Mouse (Mus musculus) forebrain, embryonic 16.5 days (tissue): ENCODE measurements around the gene Kremen1. TPM values are rescaled to one million over a fixed set of nuclear protein-coding genes. Genes with fewer than 3 reads are reported as not detected.

Experiments used
- ATAC-seq: fragments of 200-750 bp; cut with Nextera tagmentation; 2 replicates; pipeline ENCODE4 v1.8.0; 2017; ENCODE audit warnings: mild to moderate bottlenecking, moderate library complexity
- H3K27ac ChIP-seq: fragments of 300-500 bp; sonication (generic); 2 replicates; pipeline ENCODE4 v1.5.1; 2014; ENCODE audit warnings: low read length, control low read depth
- H3K27me3 ChIP-seq: fragments of 300-500 bp; sonication (generic); replicated peaks from 2 replicates; pipeline ENCODE4 v1.6.1; 2014; ENCODE audit warnings: low read length; ENCODE audit not compliant: control insufficient read depth, insufficient read depth
- H3K36me3 ChIP-seq: fragments of 300-500 bp; sonication (generic); 2 replicates; pipeline ENCODE4 v1.6.1; 2014; ENCODE audit not compliant: control insufficient read depth, insufficient read depth
- H3K4me1 ChIP-seq: fragments of 300-500 bp; sonication (generic); replicated peaks from 2 replicates; pipeline ENCODE4 v1.6.1; 2014; ENCODE audit warnings: low read length; ENCODE audit not compliant: control insufficient read depth, insufficient read depth
- H3K4me2 ChIP-seq: fragments of 300-500 bp; sonication (generic); 2 replicates; pipeline ENCODE4 v1.6.1; 2014; ENCODE audit warnings: mild to moderate bottlenecking, low read length, control low read depth
- H3K4me3 ChIP-seq: fragments of 300-500 bp; sonication (generic); replicated peaks from 2 replicates; pipeline ENCODE4 v1.5.1; 2014; ENCODE audit warnings: mild to moderate bottlenecking, low read length, control low read depth
- H3K9ac ChIP-seq: fragments of 300-500 bp; sonication (generic); replicated peaks from 2 replicates; pipeline ENCODE4 v1.6.1; 2014; ENCODE audit warnings: low read depth, low read length, control low read depth
- H3K9me3 ChIP-seq: fragments of 300-500 bp; sonication (generic); 2 replicates; pipeline ENCODE4 v1.6.1; 2016; ENCODE audit warnings: low read length; ENCODE audit not compliant: control insufficient read depth
- WGBS: fragments of 180-500 bp; shearing (Covaris S2); extraction: QIAGEN DNeasy Blood & Tissue Kit; methylation state at CpG from one replicate; pipeline ENCODE4 v1.1.7; 2014; 5-methylcytosine and 5-hydroxymethylcytosine counted together
- polyA plus RNA-seq: library from polyadenylated mRNA; unstranded; fragments of >200 nt; fragmentation: Nextera tagmentation; extraction: Ambion mirVana; gene quantifications from 2 replicates; pipeline ENCODE4 v1.2.1, GENCODE M21; 2015

Gene Kremen1
- polyA plus RNA-seq, 1 experiment from 2014 or later = 4.7 TPM

DNA sequence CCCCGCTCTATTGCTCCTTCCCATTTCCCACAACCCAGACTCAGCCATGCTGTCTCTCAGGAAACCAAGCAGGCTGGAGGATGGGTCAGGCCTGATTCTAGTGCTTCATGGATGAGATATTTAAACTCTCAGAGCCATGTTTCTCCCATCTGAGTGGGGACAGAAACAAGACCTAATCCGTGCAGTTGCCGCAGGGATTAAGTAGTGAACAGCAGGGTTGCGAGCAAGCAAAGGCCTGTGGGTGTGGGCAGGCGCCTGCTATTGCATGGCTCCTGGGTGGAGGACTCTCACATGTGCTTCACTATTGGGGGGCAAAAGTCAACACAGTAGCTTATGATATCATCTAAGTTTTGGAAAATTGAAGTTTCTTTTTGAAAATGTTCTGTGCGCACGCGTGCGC lies 76.5 kb downstream of the Kremen1 start:
- WGBS = 79% methylated on average over 9 of the region's 9 CpGs
- ATAC-seq = no peak
- Histone ChIP-seq H3K4me1 (peaks cover 5% of the 10 kb centered on the region; the same call in 1 of the 2 replicates), H3K27ac (no peak overlapping the region), H3K36me3 (no peaks in the 10 kb centered on the region), H3K4me3 (no peak overlapping the region), H3K27me3 (no peaks in the 10 kb centered on the region), H3K9ac (no peak overlapping the region), H3K9me3 (no peaks in the 10 kb centered on the region), H3K4me2 (no peak overlapping the region)

DNA sequence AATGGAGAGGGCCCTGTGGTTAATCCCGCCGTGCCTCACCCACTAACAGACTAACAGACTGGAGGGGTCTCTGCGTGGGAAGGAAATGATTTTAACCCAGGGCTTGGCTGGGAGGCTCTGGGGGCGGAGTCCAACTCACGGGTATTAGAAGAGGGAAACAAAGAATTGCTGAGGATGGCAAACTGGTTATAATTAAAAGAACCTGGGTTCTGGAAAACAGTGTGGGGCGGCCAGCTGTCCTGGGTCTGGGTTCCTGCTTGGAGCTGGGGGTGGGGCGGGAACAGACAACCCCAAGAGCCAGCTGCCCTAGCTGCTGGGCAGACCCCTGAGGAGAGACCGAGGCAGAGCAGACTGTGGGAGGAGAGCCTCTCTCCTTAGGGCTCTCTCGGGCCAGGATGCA lies 77.1 kb downstream of the Kremen1 start:
- no peak overlapping the region for H3K4me2 ChIP-seq
- peak; percentile 57 for ATAC-seq

DNA sequence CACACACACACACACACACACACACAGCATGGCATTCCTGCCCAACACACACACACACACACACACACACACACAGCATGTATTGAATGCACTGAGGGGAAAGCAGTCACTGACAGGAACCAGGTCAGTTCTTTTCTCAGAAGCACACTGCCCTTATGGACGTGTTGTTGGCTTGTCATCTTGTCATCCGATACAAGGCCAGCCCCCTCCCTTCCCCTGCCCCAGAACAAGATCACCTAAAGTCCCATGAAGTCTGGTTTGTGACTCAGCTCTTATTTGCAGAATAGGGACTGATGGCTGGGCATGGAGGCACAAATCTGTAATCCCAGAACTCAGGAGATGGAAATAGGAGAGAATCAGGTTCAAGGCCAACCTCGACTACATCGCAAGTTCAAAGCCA lies 78.5 kb downstream of the Kremen1 start:
- H3K9me3 ChIP-seq = no peaks in the 10 kb centered on the region
- ATAC-seq = no peak
- no peak overlapping the region for H3K4me2 ChIP-seq
- 70% methylated on average over 4 of the region's 4 CpGs for WGBS
- H3K9ac ChIP-seq = no peak overlapping the region
- no peaks in the 10 kb centered on the region for H3K36me3 ChIP-seq
- no peaks in the 10 kb centered on the region for H3K27me3 ChIP-seq
- no peak overlapping the region for H3K27ac ChIP-seq
- no peak overlapping the region for H3K4me3 ChIP-seq
- H3K4me1 ChIP-seq = peaks cover 5% of the 10 kb centered on the region; the same call in 1 of the 2 replicates

More for the DNA sequence above, 77.1 kb downstream of the Kremen1 start:
- 14% methylated on average over 9 of the region's 9 CpGs for WGBS
- Histone ChIP-seq H3K4me1 (peaks cover 5% of the 10 kb centered on the region; the same call in 1 of the 2 replicates), H3K27me3 (no peaks in the 10 kb centered on the region), H3K4me3 (no peak overlapping the region), H3K36me3 (no peaks in the 10 kb centered on the region), H3K27ac (no peak overlapping the region), H3K9ac (no peak overlapping the region), H3K9me3 (no peaks in the 10 kb centered on the region)

DNA sequence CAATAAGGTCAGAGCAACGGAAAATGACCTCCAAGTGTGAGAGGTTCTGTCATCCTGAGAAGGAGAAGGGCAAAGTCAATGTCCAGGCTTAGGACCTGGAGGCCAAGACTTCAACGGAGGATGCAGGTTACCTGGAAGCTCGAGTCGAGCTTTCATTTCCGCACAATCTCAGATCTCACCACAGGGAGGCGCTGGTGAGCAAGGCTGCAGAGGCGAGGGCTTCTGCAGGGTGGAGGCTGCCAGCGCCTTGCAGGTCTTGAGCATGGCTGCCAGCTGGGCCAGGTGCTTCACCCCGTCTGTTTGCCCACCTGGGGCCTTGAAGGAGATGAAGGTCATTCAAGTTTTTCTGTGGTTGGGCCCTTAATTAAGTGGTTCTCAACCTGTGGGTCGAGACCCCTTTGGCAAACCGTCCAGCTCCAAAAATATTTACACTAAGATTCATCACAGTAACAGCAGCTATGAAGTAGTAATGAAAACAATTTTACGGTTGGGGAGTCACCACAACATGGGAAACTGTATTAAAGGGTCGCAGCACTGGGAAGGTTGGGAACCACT lies 79.4 kb downstream of the Kremen1 start:
- H3K9ac ChIP-seq = no peak overlapping the region
- H3K9me3 ChIP-seq = no peaks in the 10 kb centered on the region
- peaks cover 5% of the 10 kb centered on the region; the same call in 1 of the 2 replicates for H3K4me1 ChIP-seq
- no peaks in the 10 kb centered on the region for H3K36me3 ChIP-seq
- 20% methylated on average over 13 of the region's 13 CpGs for WGBS
- H3K4me2 ChIP-seq = no peak overlapping the region
- no peak for ATAC-seq
- no peak overlapping the region for H3K4me3 ChIP-seq
- no peak overlapping the region for H3K27ac ChIP-seq
- H3K27me3 ChIP-seq = no peaks in the 10 kb centered on the region

DNA sequence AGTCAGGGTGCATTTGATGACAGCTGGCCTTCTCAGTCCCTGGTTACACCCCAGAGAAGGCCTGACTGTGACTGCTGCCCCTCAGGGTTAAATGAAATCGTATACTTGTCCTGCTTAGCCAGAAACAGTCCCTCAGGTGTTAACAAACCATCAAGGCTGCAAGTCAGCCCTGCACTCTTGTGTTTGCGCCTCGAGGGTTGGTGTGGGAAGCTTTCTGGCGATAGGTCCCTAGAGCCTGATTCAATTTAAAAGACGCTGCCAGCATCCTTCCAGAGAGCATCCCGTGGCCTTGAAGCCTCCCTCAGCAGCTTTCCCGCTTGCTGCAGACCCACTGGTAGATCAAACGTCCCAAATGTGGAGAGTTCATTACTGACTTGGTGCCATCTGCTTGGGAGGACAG lies 82.0 kb downstream of the Kremen1 start:
- no peaks in the 10 kb centered on the region for H3K9me3 ChIP-seq
- WGBS = 47% methylated on average over 8 of the region's 8 CpGs

DNA sequence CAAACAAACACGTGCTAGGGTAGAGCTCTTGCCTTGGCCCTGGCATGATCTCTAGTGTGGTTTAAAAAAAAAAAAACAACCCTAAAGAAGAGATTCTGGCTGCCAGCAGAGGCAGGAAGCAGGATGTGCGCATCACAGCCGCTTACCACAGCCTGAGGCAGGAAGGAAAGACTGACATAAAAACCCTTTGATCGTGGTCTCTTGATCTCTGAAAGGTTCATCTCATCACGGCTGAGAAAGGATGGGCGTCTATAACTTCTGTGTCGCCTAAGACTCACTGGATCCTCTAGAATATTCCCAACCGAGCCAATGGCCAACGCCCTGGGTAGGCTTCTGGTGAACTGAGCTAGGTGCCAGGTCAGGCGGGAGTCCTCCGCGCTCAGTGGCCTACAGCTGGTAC lies 84.2 kb downstream of the Kremen1 start:
- no peaks in the 10 kb centered on the region; the same call in 1 of the 2 replicates for H3K4me1 ChIP-seq
- no peaks in the 10 kb centered on the region for H3K36me3 ChIP-seq
- H3K4me3 ChIP-seq = no peak overlapping the region
- no peak overlapping the region for H3K4me2 ChIP-seq
- H3K27me3 ChIP-seq = no peaks in the 10 kb centered on the region
- H3K27ac ChIP-seq = no peak overlapping the region
- H3K9ac ChIP-seq = no peak overlapping the region
- ATAC-seq = no peak
- WGBS = 84% methylated on average over 12 of the region's 12 CpGs
- H3K9me3 ChIP-seq = no peaks in the 10 kb centered on the region

More for the DNA sequence above, 82.0 kb downstream of the Kremen1 start:
- Histone ChIP-seq H3K4me2 (no peak overlapping the region), H3K27ac (no peak overlapping the region), H3K36me3 (no peaks in the 10 kb centered on the region), H3K27me3 (no peaks in the 10 kb centered on the region), H3K4me1 (peaks cover 2% of the 10 kb centered on the region; the same call in 1 of the 2 replicates), H3K9ac (no peak overlapping the region), H3K4me3 (no peak overlapping the region)
- no peak for ATAC-seq

DNA sequence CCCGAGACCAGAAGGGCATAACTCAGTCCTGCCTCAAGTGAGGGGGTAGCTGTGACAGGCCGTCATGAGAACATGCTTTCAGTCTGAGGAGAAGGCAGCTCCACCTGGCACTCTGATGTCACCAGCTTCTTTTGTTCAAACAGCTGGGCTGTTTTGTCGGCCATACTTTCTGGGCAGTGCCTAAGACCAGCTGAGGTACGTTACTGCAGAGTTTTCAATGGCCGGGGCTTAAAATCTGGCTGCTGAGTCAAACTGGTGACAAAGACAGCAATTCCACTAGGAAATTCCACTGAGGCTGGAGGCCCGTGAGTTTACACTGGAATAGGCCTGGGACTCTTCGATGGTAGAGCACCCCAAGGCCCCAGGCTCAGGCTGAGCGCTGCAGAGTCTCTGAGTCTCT lies 84.7 kb downstream of the Kremen1 start:
- no peak overlapping the region for H3K4me2 ChIP-seq
- no peaks in the 10 kb centered on the region for H3K36me3 ChIP-seq
- H3K4me3 ChIP-seq = no peak overlapping the region
- no peaks in the 10 kb centered on the region for H3K9me3 ChIP-seq
- WGBS = 61% methylated on average over 8 of the region's 8 CpGs
- H3K27me3 ChIP-seq = no peaks in the 10 kb centered on the region
- ATAC-seq = no peak
- no peak overlapping the region for H3K27ac ChIP-seq
- H3K9ac ChIP-seq = no peak overlapping the region
- no peaks in the 10 kb centered on the region; the same call in 1 of the 2 replicates for H3K4me1 ChIP-seq

DNA sequence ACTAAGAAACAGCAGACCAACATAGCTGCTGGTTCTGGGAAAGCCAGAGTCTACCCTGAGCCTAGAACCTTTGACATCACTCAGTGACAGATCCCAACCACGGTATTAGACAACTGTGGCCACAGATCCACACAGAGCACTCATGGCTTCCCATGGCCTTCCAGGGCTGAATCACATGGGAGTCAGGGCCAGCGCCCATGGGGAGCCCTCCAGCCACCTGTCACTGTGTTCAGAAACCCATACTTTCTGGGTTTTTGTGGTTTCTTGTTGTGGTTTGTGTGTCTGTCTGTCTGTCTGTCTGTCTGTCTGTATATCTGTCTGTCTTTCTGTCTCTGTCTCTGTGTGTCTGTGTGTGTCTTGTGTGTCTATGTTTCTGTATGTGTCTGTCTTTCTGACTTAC lies 85.5 kb downstream of the Kremen1 start:
- WGBS = 80% methylated on average over 2 of the region's 2 CpGs
- H3K9ac ChIP-seq = no peak overlapping the region
- no peaks in the 10 kb centered on the region; the same call in 1 of the 2 replicates for H3K4me1 ChIP-seq

DNA sequence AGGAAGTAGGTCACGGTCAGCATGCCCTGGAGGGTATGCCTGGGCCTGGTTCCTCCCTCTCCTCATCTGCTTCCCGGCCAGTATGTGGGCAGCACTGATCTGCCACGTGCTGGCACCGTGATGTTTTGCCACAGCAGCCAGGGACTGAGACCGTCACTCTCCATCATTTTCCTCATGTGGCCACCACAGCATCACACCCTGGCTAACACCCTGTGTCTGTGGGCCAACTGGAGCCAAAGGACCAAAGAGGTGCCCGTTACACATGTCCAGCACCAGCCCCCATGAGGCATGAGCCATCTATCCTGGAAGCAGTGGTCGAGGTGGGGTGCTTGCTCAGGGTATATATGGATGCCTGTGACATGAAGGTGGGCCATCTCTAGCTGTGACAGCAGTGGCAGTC lies 86.2 kb downstream of the Kremen1 start:
- Histone ChIP-seq H3K4me1 (no peaks in the 10 kb centered on the region; the same call in 1 of the 2 replicates), H3K27ac (no peak overlapping the region), H3K27me3 (no peaks in the 10 kb centered on the region), H3K4me3 (no peak overlapping the region), H3K4me2 (no peak overlapping the region), H3K9me3 (no peaks in the 10 kb centered on the region), H3K36me3 (no peaks in the 10 kb centered on the region), H3K9ac (no peak overlapping the region)
- ATAC-seq = no peak
- 90% methylated on average over 7 of the region's 7 CpGs for WGBS

More for the DNA sequence above, 85.5 kb downstream of the Kremen1 start:
- Histone ChIP-seq H3K4me3 (no peak overlapping the region), H3K27ac (no peak overlapping the region), H3K4me2 (no peak overlapping the region), H3K9me3 (no peaks in the 10 kb centered on the region), H3K36me3 (no peaks in the 10 kb centered on the region), H3K27me3 (no peaks in the 10 kb centered on the region)
- no peak for ATAC-seq

DNA sequence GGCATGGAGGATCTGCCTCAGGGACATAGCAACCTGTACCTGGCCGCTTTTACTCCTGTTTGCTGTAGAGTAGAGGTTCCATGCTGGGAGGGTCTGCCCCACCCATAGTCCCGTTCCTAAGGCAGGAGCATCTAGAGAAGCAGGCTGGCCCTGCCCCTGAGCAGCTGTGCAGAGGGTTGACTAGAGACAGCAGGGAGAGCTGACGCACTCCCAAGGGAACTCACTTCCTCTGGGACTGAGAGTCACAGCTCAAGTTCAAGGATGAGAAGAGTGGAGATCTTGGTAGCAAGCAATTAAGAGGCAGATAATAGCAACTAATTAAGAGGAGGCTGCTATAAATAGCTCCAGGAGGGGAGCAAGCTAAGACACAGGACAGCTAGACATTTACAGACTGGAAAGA lies 88.5 kb downstream of the Kremen1 start:
- Histone ChIP-seq H3K27ac (no peak overlapping the region), H3K9ac (no peak overlapping the region), H3K4me1 (peaks cover under 1% of the 10 kb centered on the region), H3K4me3 (no peak overlapping the region), H3K27me3 (no peaks in the 10 kb centered on the region), H3K9me3 (no peaks in the 10 kb centered on the region), H3K4me2 (no peak overlapping the region), H3K36me3 (no peaks in the 10 kb centered on the region)
- 33% methylated on average over 3 of the region's 3 CpGs for WGBS
- no peak for ATAC-seq
